Mouse (Mus musculus) thymus, postnatal 4 days (tissue): ENCODE results near the gene Peli2.

ENCODE experiments used
- DNase-seq: peaks from one replicate; pipeline ENCODE4 v3.0.0; 2021

Gene Peli2

DNA sequence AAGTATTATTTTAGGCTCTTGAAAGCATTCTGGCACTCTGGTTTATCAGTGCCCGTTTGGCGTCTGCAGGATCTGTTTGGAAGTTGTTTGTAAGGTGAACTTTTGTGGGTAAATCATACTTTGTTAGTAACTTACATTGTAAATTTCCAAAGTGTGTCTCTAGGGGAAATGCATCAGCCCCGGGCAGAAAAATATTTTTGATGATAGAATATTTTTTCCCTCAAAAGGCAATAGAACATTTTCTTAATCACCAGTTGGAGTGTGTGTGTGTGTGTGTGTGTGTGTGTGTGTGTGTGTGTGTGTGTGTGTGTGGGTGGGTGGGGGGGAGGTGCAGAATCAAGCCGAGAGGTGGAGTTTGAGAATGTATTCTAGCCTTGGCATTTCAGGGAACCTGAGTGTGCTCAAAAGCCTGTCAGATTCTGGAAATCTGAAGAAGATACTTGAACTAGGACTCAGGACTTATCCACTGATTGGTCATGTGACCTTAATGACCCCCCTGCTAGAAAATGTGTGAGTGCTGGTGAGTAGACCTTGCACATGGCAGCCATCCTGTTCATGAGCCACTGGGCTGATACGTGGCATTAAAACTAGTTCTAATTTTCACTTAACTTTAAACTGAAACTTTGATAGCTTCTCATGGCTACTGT, 33.4 kb downstream of the Peli2 start:
- DNase-seq: no peak

DNA sequence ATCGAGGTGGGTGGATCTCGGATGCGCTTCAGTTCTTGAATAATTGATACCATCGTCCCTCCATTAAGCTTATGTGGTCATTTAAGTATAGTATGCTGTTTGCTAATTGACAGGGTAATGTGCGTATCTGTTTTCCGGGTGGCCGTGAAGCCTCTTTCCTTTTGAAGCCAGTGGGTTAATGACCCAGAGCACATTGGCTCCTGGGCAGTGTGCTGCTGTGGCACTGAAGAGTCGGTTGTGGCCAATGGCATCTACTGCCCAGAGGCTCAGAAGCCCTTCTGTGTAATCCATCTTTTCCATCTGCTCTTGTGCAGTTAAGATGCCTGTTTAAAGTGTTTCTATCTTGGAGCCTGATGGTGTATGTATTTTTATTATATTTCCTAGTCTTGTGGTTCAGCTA, 34.0 kb downstream of the Peli2 start:
- no peak for DNase-seq

GRCm38 (mm10) chr14:48155153-48155552, 34.5 kb downstream of the Peli2 start:
- no peak for DNase-seq

DNA sequence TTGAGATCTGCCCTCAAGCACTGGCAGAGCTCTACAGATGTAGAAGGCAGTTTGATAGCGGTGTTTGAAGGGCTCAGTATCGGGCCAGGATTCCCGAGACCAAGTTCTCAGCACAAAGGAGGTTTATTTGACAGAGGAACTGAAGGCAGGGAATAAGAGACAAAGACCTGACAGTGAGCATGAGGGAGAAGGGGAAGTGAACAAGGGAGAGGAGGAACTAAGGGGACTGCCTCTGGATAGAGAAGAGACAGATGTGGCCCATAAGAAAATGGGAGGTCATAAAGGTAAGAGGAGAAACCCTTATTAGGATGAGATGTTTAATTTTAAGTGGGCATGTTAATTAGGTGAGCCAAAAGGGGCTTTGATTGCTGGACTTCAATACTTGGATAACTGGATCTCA, 36.5 kb downstream of the Peli2 start:
- no peak for DNase-seq

GRCm38 (mm10) chr14:48157835-48158234, 37.2 kb downstream of the Peli2 start:
- DNase-seq: no peak

- DNase-seq: no peak
Observed at GRCm38 (mm10) chr14:48159401-48159800, 38.8 kb downstream of the Peli2 start.

DNA sequence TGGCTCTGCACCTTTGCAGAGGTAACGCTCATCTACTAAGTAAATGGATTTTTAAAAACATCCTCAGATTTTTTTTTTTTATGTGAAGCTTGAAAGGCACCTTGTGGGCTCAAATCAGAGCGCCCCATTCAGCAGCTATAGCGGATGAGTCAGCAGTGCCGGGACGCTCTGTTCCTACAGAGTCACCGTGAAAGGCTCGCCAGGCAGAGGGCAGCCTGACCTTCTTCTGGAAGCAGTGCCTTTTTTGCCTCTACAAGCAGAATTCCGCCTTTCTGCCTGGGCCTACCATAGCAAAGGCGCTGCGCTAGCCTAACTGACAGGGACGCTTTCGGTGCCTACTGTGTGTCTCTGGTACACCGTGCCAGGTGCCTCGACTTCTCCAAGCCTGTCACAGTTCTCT, 41.8 kb downstream of the Peli2 start:
- no peak for DNase-seq

DNA sequence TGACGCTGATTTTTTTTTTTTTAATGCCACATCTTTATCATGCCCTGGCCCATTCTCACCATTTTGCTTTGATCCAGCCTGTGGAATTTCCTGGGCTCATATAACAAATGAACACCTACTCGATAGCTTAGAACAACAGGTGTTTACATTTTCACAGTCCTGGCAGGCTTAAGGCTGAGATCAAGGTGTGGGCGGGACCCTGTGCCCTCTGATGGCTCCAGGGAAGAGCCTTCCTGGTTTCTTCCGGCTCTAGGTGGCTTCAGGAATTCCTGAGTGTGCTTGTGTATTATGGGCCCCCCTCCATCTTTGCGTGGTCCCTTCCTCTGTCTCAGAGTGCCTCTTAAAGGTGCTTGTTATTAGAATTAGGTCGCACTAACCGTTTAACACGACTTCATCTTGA, 44.3 kb downstream of the Peli2 start:
- DNase-seq: no peak

- no peak for DNase-seq
Observed at GRCm38 (mm10) chr14:48166396-48166795, 45.8 kb downstream of the Peli2 start.

GRCm38 (mm10) chr14:48167020-48167419, 46.4 kb downstream of the Peli2 start:
- no peak for DNase-seq

- no peak for DNase-seq
Observed at GRCm38 (mm10) chr14:48168116-48168515, 47.5 kb downstream of the Peli2 start.

- DNase-seq: peak; percentile 66
Observed at GRCm38 (mm10) chr14:48169970-48170369, 49.3 kb downstream of the Peli2 start.

DNA sequence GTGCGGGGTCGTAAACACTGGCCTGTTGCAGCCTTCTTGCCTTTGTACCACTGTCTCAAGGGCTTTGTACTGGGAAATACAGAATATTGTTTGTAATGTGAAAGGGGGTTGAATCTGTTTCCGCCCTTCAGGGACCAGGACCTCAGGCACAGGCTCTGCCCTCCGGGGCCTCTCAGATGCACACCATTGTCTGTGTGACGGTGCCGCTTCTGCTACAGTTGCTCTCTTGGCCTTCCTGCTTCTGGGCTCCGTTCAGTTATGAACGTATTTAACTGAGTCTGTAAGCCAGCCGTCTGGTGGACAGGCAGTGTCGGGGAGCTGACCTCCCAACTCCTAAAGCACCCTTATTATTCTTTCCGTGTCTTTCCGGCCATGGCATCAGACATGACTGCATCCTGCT, 50.6 kb downstream of the Peli2 start:
- no peak for DNase-seq

DNA sequence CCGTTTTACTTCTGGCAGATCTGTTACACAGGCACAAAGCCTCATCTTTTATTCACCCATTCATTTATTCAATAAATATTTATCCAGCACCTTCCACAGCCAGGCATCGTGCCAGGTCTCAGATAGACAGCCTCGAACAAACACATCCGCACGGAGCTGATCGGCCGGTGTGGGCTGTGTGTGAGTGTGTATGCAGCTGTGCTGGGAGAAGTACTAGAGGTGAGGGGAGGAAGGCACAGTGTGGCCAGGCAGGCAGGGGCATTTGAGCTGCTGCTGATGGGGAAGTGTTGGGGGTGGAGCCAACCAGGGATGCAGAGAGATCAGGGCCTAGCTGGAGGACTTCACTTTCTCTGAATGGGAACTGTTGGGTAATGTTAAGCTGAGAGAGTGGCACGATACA, 51.4 kb downstream of the Peli2 start:
- no peak for DNase-seq

DNA sequence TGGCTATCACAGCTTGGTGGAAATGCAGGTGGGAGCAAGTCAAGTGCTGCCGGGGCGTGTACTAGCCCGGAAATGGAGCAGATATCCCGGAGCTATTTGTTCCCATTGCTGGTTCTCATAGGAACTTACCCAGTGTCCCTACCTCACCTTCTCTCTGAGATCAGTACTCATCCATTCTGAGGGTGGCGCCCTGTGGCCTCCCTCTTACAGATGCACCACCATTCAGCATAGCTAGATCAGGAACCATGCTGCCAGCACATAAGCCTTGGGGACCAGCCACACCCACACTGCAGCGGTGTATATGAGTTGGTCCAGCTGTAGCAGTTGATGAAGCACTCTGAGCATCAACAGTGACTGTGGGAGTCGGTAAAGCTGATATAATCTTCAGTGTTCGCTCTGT, 52.3 kb downstream of the Peli2 start:
- DNase-seq: no peak

- no peak for DNase-seq
Observed at GRCm38 (mm10) chr14:48173840-48174239, 53.2 kb downstream of the Peli2 start.

- DNase-seq: no peak
Observed at GRCm38 (mm10) chr14:48174356-48174755, 53.7 kb downstream of the Peli2 start.

DNA sequence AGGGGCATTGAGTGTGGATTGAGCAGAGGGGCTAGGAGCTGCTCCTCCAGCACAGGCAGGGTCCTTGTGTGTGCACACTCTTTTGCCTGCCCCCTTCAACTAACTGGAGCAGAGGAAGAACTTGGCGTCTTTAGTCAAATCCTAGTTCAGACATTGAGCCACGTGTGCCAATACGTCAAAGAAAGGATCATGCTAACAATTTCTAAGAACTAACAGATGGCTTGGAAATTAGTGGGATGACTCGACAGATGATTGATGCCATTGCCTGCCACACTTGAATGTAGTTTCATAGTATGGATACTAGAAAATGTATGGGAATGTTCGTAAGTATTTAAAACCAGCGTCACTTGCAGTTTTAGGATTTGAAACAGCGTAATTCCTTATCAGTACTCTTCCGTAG, 54.5 kb downstream of the Peli2 start:
- no peak for DNase-seq

GRCm38 (mm10) chr14:48178304-48178995, 57.8 kb downstream of the Peli2 start:
- DNase-seq: no peak

DNA sequence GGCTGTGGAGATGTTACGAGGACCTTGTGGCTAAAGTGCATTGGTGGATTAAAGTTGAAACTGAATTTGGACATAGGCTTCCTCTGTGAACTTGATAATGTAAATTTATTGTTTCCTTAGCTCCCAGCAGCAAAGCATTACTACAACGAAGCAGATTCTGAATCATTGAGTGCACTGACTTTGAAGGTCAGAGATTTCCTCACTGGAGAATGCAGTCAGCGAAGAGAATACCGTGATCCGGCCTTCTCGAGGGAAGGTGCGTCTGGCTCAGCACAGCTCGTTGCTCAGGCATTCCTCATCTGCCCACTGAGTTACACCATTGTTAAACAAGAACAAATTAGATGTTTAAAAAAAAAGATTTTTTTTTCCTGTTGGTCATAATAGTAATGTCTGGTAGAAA, 58.4 kb downstream of the Peli2 start:
- no peak for DNase-seq

DNA sequence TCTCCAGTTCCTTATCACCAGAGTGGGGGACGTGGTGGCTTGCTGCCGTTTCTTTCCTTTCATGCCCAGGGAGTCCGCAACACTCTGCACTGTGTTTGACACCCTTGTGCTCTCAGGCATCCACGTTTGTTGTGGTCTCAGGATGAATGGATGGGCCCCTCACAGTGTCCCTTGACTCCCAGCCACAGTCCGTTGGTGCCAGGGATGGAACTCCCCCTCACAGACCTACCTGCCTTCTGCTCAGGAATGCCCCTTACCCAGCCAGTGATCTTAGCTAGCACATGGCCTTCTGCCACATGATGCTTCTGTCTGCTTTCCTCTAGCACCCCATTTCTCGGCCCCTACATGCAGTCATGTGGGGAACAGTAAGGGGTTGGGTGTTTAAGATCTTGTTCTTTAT, 65.7 kb downstream of the Peli2 start:
- no peak for DNase-seq

- DNase-seq: no peak
Observed at GRCm38 (mm10) chr14:48187100-48187499, 66.5 kb downstream of the Peli2 start.

GRCm38 (mm10) chr14:48189330-48189729, 68.7 kb downstream of the Peli2 start:
- DNase-seq: no peak

GRCm38 (mm10) chr14:48190946-48191345, 70.3 kb downstream of the Peli2 start:
- no peak for DNase-seq

DNA sequence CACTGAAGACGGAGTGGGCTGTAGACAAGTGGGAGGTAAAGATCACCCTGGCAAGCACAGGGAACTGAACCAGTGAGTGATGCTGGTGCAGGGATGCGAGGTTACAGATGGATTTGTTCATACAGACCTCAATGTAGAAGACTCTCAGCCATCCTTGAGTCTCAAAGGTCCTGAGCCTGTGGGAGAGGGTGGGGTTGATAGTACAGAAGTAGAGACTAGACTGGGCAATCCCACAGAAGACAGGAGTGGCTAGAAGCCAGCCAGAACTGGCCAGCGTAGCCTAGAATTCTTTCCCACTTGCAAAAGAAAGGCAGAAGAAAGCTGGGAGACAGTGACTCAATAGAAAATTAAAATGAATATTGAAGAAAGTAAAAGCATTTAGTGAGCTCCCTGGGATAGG, 71.3 kb downstream of the Peli2 start:
- no peak for DNase-seq
